Mouse (Mus musculus) small intestine, adult 2 months (tissue): ENCODE results near the gene Armh4.

Experiments
- CTCF ChIP-seq: fragments of 200-500 bp; IDR thresholded peaks from 2 replicates; pipeline ENCODE4 v1.5.1; 2012; ENCODE audit warnings: low read depth, mild to moderate bottlenecking, control low read depth, inconsistent platforms, low read length, moderate library complexity, mixed read lengths; ENCODE audit not compliant: insufficient replicate concordance, insufficient read length; ENCODE audit errors: extremely low read depth
- POLR2A ChIP-seq: fragments of 200-500 bp; IDR thresholded peaks from 2 replicates; pipeline ENCODE4 v1.6.1; 2012; ENCODE audit warnings: low read depth, mild to moderate bottlenecking, control low read depth, inconsistent platforms, low read length, moderate library complexity

DNA sequence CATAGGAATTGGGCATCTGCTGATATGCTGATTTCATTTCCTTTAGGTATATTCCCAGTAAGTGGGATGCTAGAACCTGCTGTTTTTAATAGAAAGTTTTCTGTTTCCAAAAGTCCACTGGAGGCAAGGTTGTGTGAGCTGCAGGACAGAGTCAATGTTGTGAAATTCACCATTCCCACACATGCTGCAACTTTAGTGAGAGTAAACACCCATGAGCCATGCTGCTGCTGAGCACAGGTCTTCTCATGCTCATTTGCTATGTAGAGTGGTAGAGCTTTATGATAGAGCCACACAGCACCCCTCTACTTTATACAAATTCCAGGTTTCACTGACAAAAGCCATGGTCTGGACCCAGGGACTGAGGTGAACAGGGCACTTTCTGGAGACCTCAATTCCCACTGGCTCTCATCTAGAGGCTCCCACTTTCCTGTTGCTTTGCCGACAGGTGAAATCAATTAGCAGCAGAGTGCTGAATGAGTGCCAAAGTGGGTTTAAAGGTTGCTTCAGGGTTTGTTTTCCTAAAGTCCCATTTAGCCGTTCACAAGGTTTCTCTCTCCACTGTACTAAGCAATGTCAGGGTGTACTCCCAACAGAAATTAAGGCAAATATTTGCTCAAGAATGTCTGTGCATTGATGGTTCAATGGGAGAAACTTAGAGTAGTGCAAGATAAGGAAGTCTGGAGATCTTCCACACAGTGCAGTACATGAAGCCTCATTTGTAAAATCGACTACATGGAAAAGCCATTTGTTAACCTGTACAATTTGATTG lies 79.6 kb downstream of the Armh4 start:
- TF ChIP-seq POLR2A, result no peak
- no peak for TF ChIP-seq CTCF
